Mouse (Mus musculus): ENCODE measurements around the gene Ctsw.

- TF ChIP-seq CTCF (IDR thresholded peaks at IDR 0.05; ENCODE audit: control insufficient read depth, insufficient read depth, low read length), result no peak
- TF ChIP-seq POLR2A (IDR thresholded peaks at IDR 0.05; ENCODE audit: borderline replicate concordance, control insufficient read depth, low read depth, low read length), result no peak
Observed at GRCm38 (mm10) chr19:5483386-5484359, 15.4 kb upstream of the Ctsw start.

Measured in bone marrow, adult 2 months (tissue).